Mouse (Mus musculus): ENCODE data around the gene Scamp2.

The Scamp2 gene

GRCm38 (mm10) chr9:57560861-57561710, at the start of gene Scamp2:
Scamp2 (plus strand) TSS chr9:57560943.
- DNase-seq = peak; percentile 90

GRCm38 (mm10) chr9:57517113-57517512, 43.6 kb upstream of the Scamp2 start:
- DNase-seq = peak; percentile 78

DNA sequence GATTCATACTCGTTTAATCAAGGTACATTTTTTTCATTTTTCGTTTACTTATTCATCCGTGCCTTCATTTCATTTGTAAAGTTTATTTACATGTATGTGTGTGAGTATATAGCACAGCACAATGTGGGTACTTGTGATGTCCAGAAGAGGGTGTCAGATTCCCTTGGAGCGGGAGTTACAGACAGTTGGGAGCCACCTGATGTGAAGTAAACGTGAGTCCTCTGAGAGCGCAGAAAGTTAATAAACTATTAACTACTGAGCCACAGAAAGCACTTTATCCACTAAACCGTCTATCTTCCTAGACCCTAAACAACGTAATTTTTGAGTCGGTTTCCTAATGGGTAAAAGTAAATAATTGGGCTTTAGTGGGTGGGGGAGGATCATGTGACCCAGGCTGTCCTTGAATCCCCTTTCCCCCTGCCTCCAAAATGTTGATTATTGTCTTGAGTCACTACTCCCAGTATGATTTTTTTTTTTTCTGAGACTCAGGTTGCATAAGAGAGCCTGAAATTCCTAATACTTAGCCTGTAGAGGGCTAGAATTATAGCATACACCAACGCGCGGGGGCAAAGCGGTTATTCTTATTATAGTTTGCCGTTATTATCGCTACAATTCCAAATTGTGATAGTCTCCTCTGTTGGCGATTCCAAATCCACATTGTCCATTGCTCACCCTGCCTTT, 40.2 kb upstream of the Scamp2 start:
- DNase-seq = no peak

DNA sequence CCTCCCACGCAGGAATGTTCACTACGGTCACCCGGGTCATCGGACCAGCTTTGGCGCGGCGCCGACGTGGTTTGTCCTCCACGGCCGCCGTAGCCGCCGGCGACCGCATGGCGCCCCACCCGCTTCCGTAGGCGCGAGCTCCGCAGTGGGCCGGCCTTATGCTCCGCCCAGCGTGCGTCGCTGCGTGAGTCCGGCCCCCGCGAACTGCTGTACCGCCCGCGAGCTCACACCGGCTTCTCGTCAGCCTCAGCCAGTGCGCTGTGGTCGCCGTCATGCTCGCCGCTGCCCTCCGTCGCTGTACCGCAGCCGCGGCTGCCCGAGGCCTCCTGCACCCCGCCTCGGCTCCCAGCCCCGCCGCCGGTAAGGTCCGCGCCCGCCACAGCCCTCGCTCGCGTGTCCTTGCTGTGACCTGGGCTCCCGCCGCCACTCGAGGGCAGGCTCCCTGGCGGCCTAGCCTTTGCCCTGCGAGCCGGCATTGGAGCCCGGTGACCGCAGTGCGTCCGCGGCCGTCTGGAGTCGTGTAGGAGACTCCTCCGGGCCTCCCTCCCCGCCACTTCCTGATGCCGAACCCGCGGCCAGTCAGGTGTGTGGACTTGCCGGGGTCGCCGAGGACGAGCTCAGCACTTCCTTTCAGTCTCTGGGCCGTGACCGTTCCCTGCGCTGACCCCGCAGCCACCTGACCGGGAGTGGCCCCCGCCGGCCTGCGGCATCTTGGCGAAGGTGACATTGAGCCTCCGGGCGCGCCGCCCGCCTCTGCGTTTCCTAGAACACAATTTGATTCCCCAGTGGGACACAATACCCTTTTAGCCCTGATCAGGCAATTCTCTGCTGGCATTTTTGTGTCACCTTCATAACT, 39.5 kb upstream of the Scamp2 start, which contains the start of gene Cox5a:
TSS of gene Cox5a (plus strand) at position 219 of the 856 bp plus-strand sequence.
- peak; percentile 92 for DNase-seq

DNA sequence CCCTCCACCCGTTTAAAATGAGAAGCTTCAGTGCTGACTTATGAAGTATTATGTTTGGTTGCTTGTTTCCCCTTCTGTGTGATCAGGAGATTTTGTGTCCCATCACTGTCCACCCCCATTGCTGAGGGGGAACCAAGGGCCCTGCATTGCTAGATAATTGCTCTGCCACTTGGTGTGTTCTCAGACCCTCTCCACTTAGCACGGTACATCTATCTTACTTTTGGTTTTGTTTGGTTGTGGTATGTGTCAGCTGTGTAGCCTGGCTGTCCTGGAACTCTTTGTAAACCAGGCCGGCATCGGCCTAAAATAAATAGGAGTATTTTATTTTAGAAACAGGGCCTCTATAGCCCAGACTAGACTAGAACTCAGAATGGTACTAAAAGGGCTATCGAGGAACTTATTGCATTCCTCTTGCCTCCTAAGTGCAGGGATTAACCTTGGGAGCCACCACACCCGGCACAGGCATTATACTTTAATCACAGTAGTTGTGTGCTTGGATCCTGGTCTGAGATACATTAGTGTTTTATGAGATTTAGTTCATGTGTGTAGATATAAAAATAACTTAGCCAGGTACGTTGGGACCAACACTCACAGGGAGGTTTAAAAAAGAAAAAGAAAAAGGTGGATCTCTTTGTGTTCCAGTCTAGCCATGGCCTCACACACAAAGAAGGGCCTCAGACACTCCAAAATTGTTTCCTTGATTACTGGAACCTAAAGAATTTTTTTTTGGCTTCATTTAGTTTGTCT, 38.5 kb upstream of the Scamp2 start:
- DNase-seq = no peak

- DNase-seq = no peak
Observed at GRCm38 (mm10) chr9:57522861-57523246, 37.9 kb upstream of the Scamp2 start.

DNA sequence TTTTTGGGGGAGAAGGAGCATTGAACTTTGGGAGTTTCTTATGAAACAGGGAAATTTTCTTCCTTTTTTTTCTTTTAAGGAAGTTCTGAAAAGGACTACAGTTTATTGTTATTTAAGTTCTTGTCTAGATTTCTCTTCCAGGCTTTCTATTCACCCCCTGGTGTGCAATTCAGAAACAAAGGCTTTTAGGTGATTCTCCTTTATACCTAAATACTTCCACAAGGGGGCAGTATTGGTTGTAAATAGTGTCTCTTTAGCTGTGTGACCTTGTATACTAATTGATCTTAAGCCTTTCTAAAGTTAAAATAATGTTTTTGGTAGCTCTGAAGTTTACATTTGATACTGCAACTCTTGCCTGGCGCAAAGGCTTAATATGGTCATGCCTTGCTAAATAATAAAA, 37.0 kb upstream of the Scamp2 start:
- DNase-seq = no peak

DNA sequence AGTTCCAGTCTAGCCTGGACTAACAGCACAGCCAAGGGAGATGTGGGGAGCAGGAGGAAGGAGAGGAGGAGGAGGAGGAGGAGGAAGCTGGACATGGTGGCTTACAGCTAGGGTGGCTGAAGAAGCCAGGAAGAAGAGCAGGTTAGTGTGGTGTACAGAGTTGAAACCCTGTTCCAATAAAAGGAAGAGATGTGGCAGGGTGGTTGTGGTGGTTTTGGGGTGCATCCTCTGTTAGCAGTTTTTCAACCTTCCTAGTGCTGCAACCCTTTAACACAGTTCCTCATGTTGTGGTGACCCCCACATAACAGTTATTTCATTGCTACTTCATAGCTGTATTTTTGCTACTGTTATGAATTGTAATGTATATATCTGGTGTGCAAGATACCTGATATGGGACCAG, 36.3 kb upstream of the Scamp2 start:
- no peak for DNase-seq

- DNase-seq = no peak
Observed at GRCm38 (mm10) chr9:57525516-57525915, 35.2 kb upstream of the Scamp2 start.

DNA sequence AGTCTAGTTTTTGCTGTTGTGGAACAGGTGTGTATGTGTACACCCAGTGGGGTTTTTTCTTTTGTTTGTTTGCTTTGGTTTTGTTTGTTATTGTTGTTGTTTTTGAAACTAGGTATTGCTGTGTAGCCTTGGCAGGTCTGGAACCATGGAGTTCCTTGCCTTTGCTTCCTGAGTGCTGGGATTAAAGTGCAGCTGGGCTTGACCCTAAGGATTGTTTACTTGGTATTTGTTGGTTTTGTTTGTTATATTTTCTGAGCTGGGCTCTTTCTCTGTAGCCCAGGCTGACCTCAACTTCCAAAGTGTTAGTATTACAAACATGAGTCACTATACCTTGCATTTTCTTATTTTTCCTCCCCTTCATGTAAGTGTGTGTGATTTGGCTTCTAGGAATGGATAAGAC, 34.3 kb upstream of the Scamp2 start:
- DNase-seq = no peak

DNA sequence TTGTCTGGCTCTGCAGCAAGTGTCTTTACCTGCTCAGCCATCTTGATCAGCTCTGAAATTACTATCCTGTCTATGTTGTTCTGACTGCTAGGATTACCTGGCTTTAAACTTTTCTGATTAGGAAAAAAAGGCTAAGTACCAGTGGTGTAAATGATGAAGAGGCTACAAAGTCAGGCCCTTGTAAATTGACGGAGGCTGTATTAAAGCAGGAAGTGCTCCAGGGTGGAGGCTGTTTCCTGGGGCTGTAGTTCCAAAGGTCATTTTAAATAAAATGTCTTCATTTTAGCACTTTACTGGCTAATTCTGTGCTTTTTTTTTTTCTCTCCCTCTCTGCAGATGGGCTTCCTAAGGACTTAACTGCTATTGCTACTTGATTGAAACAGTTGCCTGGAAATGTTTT, 28.8 kb upstream of the Scamp2 start:
- DNase-seq = no peak

DNA sequence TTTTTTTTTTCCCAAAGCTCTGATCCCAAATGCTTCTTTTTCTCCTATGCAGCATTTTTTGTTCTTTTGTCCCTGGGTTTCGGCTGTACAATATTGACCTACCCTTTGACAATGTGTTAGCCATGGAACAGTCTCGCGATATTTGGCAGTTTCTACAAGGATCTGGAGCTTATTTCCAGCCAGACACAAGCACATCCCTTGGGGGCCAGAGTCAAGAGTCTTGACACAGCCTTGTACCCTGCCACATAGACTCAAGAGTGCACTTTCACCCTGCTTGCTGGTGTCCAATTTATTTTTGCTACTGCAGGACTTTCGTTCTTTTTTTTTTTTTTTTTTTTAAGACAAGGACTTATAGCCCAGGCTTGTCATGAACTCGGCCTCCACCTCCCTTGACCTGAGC, 24.4 kb upstream of the Scamp2 start:
- DNase-seq = no peak

DNA sequence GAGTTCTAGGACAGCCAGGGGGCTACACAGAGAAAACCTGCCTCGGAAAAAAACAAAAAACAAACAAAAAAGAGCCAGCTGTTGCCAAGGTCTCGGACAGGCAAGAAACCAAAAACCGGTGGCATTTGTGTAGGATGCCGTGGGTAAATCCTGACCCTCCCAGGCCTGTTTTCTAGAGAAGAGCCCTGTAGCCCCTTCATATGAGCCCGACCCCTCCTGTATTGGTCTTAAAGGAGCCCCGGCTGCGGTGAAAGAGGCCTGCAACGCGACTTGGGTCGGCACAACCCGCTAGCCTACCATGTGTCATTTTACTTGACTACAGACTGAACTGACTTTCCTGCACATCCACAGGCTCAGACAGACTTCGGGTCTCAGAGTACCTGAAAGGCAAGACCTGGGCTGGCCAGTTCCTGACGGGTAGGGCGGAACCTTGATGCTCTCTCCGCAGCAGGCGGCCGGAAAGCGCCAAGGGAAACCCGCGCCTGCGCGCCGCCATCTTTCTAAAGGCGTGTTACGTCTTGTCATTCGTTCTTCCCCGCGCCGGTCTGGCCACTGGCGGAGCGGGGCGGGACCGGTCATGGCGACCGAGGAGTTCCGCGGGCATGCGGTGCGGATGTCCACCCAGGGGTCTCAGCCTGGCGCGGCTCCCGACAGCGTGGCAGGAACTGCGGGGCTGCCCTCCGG, 23.6 kb upstream of the Scamp2 start, which contains the start of gene Fam219b:
TSS of gene Fam219b (plus strand) at position 485 of the 684 bp plus-strand sequence.
- DNase-seq = peak; percentile 90

- DNase-seq = no peak
Observed at GRCm38 (mm10) chr9:57537728-57538181, 23.0 kb upstream of the Scamp2 start.

DNA sequence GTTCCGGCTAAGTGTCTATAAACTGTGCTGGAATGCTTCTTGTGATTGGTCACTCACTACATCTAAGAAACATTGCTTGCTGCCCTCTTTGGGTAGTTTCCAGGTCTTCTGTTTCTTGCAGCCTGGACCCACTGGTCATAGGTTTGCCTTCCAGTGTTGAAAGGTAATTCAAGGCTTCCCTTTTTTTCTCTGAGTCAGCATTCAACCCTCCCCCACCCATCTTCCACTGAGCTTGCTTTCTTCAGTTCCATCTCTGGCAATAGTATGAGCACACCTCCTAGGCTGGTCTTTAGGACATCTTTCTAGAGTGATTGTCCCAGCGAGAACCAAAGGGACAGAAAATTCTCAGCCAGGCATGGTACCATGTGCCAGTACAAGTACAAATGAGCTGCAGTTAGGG, 21.2 kb upstream of the Scamp2 start:
- DNase-seq = no peak

GRCm38 (mm10) chr9:57541312-57541711, 19.4 kb upstream of the Scamp2 start:
- no peak for DNase-seq

GRCm38 (mm10) chr9:57543951-57544350, 16.8 kb upstream of the Scamp2 start:
- no peak for DNase-seq

DNA sequence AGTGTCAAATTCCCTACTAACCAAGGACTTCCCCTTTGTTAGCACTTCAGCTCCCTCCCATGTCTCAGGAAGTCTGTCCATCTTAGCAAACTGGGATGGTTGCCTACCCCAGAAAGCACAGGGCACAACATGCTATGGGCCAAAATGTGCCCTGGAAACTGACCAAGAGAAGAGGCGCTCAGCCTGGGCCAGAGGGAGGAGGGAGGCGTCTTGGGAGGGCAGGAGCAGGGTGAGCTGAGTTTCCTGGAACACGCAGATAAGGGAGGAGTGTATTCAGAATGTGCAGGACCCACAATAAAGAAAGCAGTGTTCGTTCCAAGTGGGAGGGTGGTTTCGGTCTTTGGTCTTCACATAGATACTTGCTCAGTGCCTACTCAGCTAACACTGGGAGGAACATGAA, 13.5 kb upstream of the Scamp2 start:
- DNase-seq = no peak

- DNase-seq = no peak
Observed at GRCm38 (mm10) chr9:57547869-57548268, 12.9 kb upstream of the Scamp2 start.

- DNase-seq = no peak
Observed at GRCm38 (mm10) chr9:57549186-57549585, 11.6 kb upstream of the Scamp2 start.

- no peak for DNase-seq
Observed at GRCm38 (mm10) chr9:57550126-57550862, 10.4 kb upstream of the Scamp2 start.

All from thymus, postnatal 14 days (tissue).